In the genomic region with DNA sequence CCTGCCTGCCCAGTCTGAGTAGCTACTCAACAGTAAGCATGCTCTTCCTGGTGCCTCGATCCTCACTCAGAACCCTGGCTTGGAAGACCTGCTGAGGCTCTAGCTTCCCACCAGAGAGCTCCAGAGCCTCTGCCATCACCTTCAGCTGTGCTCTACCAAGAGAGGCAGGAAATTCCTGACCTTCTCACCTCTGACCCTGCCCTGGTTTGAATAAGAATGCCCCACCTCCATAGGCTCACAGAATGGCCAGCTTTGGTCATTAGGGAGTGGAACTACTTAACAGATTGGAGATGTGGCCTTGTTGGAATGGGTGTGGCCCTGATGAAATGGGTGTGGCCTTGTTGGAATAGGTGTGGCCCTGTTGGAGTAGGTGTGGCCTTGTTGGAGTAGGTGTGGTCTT, we compare ENCODE assay signal across 29 mouse cellular contexts.
DNase-seq lines count a peak whose midpoint lies in the region; ATAC-seq lines count a peak whose summit lies in the region.
"Had no signal": no experiment of that assay in that cellular context is flagged by ENCODE, and none has a peak within 500 bp of the region (broad histone marks: within the 10 kb centered on the region; RNA-seq: fewer than 3 reads in every experiment).

No protein-coding gene starts in this region.

- peaks cover 32% of the 10 kb centered on the region for H3K4me1 ChIP-seq in hindbrain, embryonic 13.5 days (replicated peaks)
- H3K4me1 ChIP-seq in hindbrain, embryonic 16.5 days (ENCODE audit: control insufficient read depth, insufficient read depth, low read depth, low read length): peaks cover 5% of the 10 kb centered on the region; the same call in 1 of the 2 replicates
- peaks cover 2% of the 10 kb centered on the region; the same call in 1 of the 2 replicates for H3K4me1 ChIP-seq in neural tube, embryonic 11.5 days (ENCODE audit: control insufficient read depth, insufficient read depth, low read length)
- peaks cover 48% of the 10 kb centered on the region for H3K4me1 ChIP-seq in neural tube, embryonic 15.5 days
- peaks cover 24% of the 10 kb centered on the region; the same call in 1 of the 2 replicates for H3K4me1 ChIP-seq in neural tube, embryonic 14.5 days (ENCODE audit: control insufficient read depth, insufficient read depth, low read length)
- H3K4me1 ChIP-seq: forebrain, embryonic 12.5 days; forebrain, embryonic 15.5 days; heart, embryonic 12.5 days; heart, embryonic 15.5 days; intestine, embryonic 15.5 days had no signal

- H3K9ac ChIP-seq in hindbrain, embryonic 13.5 days: no peak overlapping the region
- H3K9ac ChIP-seq in hindbrain, embryonic 16.5 days (ENCODE audit: low read depth, low read length): no peak overlapping the region
- no peak overlapping the region for H3K9ac ChIP-seq in neural tube, embryonic 11.5 days (ENCODE audit: low read length)
- no peak overlapping the region for H3K9ac ChIP-seq in neural tube, embryonic 15.5 days (replicated peaks)
- no peak overlapping the region for H3K9ac ChIP-seq in neural tube, embryonic 14.5 days (replicated peaks; ENCODE audit: low read depth, low read length)
- H3K9ac ChIP-seq: embryonic facial prominence, embryonic 13.5 days; forebrain, embryonic 12.5 days; forebrain, embryonic 15.5 days; heart, embryonic 12.5 days; heart, embryonic 15.5 days; hindbrain, embryonic 15.5 days; intestine, embryonic 15.5 days had no signal

- no peaks in the 10 kb centered on the region for H3K27me3 ChIP-seq in hindbrain, embryonic 13.5 days
- H3K27me3 ChIP-seq in hindbrain, embryonic 16.5 days (replicated peaks; ENCODE audit: control insufficient read depth, insufficient read depth, low read length): no peaks in the 10 kb centered on the region
- no peaks in the 10 kb centered on the region for H3K27me3 ChIP-seq in neural tube, embryonic 11.5 days (ENCODE audit: control insufficient read depth, insufficient read depth, low read length)
- no peaks in the 10 kb centered on the region for H3K27me3 ChIP-seq in neural tube, embryonic 15.5 days (replicated peaks)
- no peaks in the 10 kb centered on the region for H3K27me3 ChIP-seq in neural tube, embryonic 14.5 days (ENCODE audit: control insufficient read depth, insufficient read depth, low read length)
- H3K27me3 ChIP-seq: embryonic facial prominence, embryonic 13.5 days; forebrain, embryonic 12.5 days; forebrain, embryonic 15.5 days; heart, embryonic 12.5 days; heart, embryonic 15.5 days; hindbrain, embryonic 15.5 days; intestine, embryonic 15.5 days had no signal

- ATAC-seq in hindbrain, embryonic 13.5 days (ENCODE audit: low FRiP score): no peak
- ATAC-seq in hindbrain, embryonic 16.5 days: no peak
- no peak for ATAC-seq in neural tube, embryonic 11.5 days (ENCODE audit: insufficient read depth, low FRiP score, low TSS enrichment)
- no peak for ATAC-seq in neural tube, embryonic 15.5 days (ENCODE audit: low FRiP score)
- ATAC-seq in neural tube, embryonic 14.5 days (ENCODE audit: low read depth): no peak
- ATAC-seq: CD4-positive, CD25-positive, alpha-beta regulatory T cell, adult 4 months; forebrain, embryonic 15.5 days; intestine, embryonic 15.5 days had no signal

- intact Hi-C loops in left cerebral cortex, postnatal 14 days (cut with DNase I): no loop called here

- H3K36me3 ChIP-seq in hindbrain, embryonic 13.5 days: no peaks in the 10 kb centered on the region
- no peaks in the 10 kb centered on the region for H3K36me3 ChIP-seq in hindbrain, embryonic 16.5 days (ENCODE audit: control insufficient read depth, insufficient read depth, low read length)
- H3K36me3 ChIP-seq in neural tube, embryonic 11.5 days (ENCODE audit: control insufficient read depth, insufficient read depth, low read length): no peaks in the 10 kb centered on the region
- no peaks in the 10 kb centered on the region for H3K36me3 ChIP-seq in neural tube, embryonic 15.5 days
- H3K36me3 ChIP-seq in neural tube, embryonic 14.5 days (ENCODE audit: control insufficient read depth, insufficient read depth, low read length): no peaks in the 10 kb centered on the region
- H3K36me3 ChIP-seq: embryonic facial prominence, embryonic 10.5 days; embryonic facial prominence, embryonic 13.5 days; forebrain, embryonic 12.5 days; forebrain, embryonic 15.5 days; heart, embryonic 12.5 days; heart, embryonic 15.5 days; hindbrain, embryonic 15.5 days; intestine, embryonic 15.5 days had no signal

- peak overlapping the region; percentile 73 for H3K27ac ChIP-seq in hindbrain, embryonic 13.5 days
- no peak overlapping the region for H3K27ac ChIP-seq in hindbrain, embryonic 16.5 days (ENCODE audit: low read depth, low read length)
- H3K27ac ChIP-seq in neural tube, embryonic 11.5 days (ENCODE audit: low read depth, low read length): peak overlapping the region; percentile 34; the same call in 1 of the 2 replicates
- H3K27ac ChIP-seq in neural tube, embryonic 15.5 days (replicated peaks): no peak overlapping the region; the same call in 1 of the 2 replicates
- H3K27ac ChIP-seq in neural tube, embryonic 14.5 days (ENCODE audit: low read depth, low read length): peak overlapping the region; percentile 45; the same call in 1 of the 2 replicates
- H3K27ac ChIP-seq: embryonic facial prominence, embryonic 10.5 days; embryonic facial prominence, embryonic 13.5 days; forebrain, embryonic 12.5 days; forebrain, embryonic 15.5 days; heart, embryonic 15.5 days; hindbrain, embryonic 15.5 days; intestine, embryonic 15.5 days had no signal

- H3K9me3 ChIP-seq in hindbrain, embryonic 13.5 days: no peaks in the 10 kb centered on the region
- no peaks in the 10 kb centered on the region for H3K9me3 ChIP-seq in hindbrain, embryonic 16.5 days (ENCODE audit: control insufficient read depth, low read length)
- H3K9me3 ChIP-seq in neural tube, embryonic 11.5 days (ENCODE audit: control insufficient read depth, low read length): no peaks in the 10 kb centered on the region
- no peaks in the 10 kb centered on the region for H3K9me3 ChIP-seq in neural tube, embryonic 15.5 days (replicated peaks)
- no peaks in the 10 kb centered on the region for H3K9me3 ChIP-seq in neural tube, embryonic 14.5 days (ENCODE audit: control insufficient read depth, low read length)
- H3K9me3 ChIP-seq: embryonic facial prominence, embryonic 10.5 days; embryonic facial prominence, embryonic 13.5 days; forebrain, embryonic 12.5 days; forebrain, embryonic 15.5 days; heart, embryonic 12.5 days; heart, embryonic 15.5 days; hindbrain, embryonic 15.5 days; intestine, embryonic 15.5 days had no signal

- H3K4me3 ChIP-seq in hindbrain, embryonic 13.5 days: no peak overlapping the region
- H3K4me3 ChIP-seq in hindbrain, embryonic 16.5 days (ENCODE audit: low read length): no peak overlapping the region
- no peak overlapping the region for H3K4me3 ChIP-seq in neural tube, embryonic 11.5 days (ENCODE audit: low read depth, low read length)
- H3K4me3 ChIP-seq in neural tube, embryonic 15.5 days (replicated peaks): no peak overlapping the region
- no peak overlapping the region for H3K4me3 ChIP-seq in neural tube, embryonic 14.5 days (ENCODE audit: low read depth, low read length)
- H3K4me3 ChIP-seq: embryonic facial prominence, embryonic 10.5 days; embryonic facial prominence, embryonic 13.5 days; erythroblast, embryonic 14.5 days; forebrain, embryonic 12.5 days; forebrain, embryonic 15.5 days; heart, embryonic 12.5 days; heart, embryonic 15.5 days; hindbrain, embryonic 15.5 days; intestine, embryonic 15.5 days had no signal

- H3K4me2 ChIP-seq in hindbrain, embryonic 13.5 days: no peak overlapping the region
- no peak overlapping the region for H3K4me2 ChIP-seq in hindbrain, embryonic 16.5 days (ENCODE audit: low read length)
- H3K4me2 ChIP-seq in neural tube, embryonic 11.5 days (ENCODE audit: low read depth): no peak overlapping the region
- H3K4me2 ChIP-seq in neural tube, embryonic 15.5 days: no peak overlapping the region
- no peak overlapping the region for H3K4me2 ChIP-seq in neural tube, embryonic 14.5 days (ENCODE audit: low read depth, low read length)
- H3K4me2 ChIP-seq: embryonic facial prominence, embryonic 13.5 days; forebrain, embryonic 12.5 days; forebrain, embryonic 15.5 days; heart, embryonic 12.5 days; heart, embryonic 15.5 days; hindbrain, embryonic 15.5 days; intestine, embryonic 15.5 days had no signal

- no peak for DNase-seq in neural tube, embryonic 11.5 days (ENCODE audit: low spot score)
- DNase-seq in R1 (ENCODE audit: low read depth, low spot score): peak; percentile 66
- DNase-seq in left cerebral cortex, postnatal 14 days (ENCODE audit: low spot score in 2 of 2): no peak
- DNase-seq: adrenal gland, adult 2 months; adrenal gland, postnatal 14 days; cerebellum, adult 11 months; cerebellum, adult 8-10 months; cerebellum, postnatal 10 days; cerebellum, postnatal 36 days; embryo, embryonic 11 days; gastrocnemius, postnatal 10 days; gastrocnemius, postnatal 36 days; heart, postnatal 10 days; heart, postnatal 36 days; kidney, adult 18-20 months had no signal

- WGBS in hindbrain, embryonic 13.5 days: 96% methylated on average over 1 of the region's 1 CpGs
- WGBS in hindbrain, embryonic 16.5 days: 94% methylated on average over 1 of the region's 1 CpGs
- 74% methylated on average over 1 of the region's 1 CpGs for WGBS in neural tube, embryonic 11.5 days
- 78% methylated on average over 1 of the region's 1 CpGs for WGBS in neural tube, embryonic 15.5 days
- 91% methylated on average over 1 of the region's 1 CpGs for WGBS in neural tube, embryonic 14.5 days

Comparison
In these comparisons a context has a peak if more than half of its experiments do, and no peak if none do; other contexts are left out.
1. H3K27ac ChIP-seq: peak in hindbrain, embryonic 13.5 days (single experiment), neural tube, embryonic 11.5 days (single experiment) and neural tube, embryonic 14.5 days (single experiment); none in hindbrain, embryonic 16.5 days (single experiment) and neural tube, embryonic 15.5 days (single experiment).